Mouse (Mus musculus): Measurements from ENCODE around the gene Pon1.
"Not testable (repeated sequence)": the region's sequence is repeated elsewhere in the genome, so short reads cannot be mapped to it uniquely, and the experiment has no call there.

The Pon1 gene

DNA sequence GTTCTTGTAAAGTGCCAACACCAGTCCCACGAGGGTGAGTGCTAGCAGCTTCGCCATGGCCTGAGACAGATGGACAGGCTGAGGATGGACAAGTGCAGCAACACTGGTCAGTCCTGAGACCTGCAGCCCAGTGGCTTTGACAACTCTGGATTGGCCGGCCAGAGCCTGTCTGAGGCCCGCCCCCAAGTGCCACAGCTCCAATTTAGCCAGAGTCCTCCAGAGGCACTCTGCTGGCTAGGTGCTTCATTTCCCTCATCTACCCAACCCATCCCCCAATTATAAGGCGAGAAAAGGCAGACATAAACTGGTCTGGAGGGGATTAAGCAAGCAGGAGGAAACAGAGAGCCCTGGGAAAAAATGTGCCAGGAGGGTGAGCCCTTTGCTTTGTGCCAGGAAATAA, at the start of gene Pon1:
Pon1 (minus strand) TSS at position 254 of the 400 bp plus-strand sequence.
- no peak for DNase-seq (ENCODE audit: low spot score in 2 of 2)

DNA sequence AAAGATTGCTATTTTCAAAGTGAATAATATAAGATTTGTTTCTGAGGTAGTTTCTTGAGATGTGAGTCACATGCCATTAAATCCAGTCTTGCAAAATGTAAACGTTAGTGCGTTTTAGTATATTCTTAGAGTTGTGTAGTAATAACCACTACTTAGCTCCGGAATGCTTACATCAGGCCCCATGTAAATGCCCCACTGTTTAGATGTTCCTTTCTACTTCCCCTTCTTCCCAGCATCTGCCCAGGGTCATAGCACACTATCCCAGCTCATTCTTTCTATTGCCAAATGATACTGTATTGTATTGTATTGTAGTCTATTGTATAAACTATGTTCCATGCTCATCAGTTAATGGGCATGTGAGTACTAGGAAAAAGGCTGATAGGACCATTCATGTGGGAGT, 45.1 kb upstream of the Pon1 start:
- DNase-seq (ENCODE audit: low spot score in 2 of 2): no peak

DNA sequence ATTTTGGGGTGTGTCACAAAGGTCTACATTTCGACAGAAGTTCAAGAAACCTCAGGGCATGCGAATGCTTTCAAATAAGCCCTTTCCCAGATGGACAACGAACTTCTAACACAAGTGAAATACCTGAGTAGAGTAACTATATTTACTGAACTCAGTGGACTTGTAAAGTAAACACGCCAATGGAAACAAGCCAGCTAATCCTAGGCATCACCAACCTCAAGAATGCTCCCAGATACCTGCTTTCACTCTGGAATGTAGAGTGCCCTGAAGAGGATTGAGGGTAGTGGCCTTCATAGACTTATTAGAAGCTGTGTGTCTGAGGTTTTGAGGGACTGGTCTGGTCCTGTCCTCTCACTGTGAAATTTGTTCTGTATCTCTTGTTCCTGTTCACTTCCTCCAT, 43.8 kb upstream of the Pon1 start:
- no peak for DNase-seq (ENCODE audit: low spot score in 2 of 2)

DNA sequence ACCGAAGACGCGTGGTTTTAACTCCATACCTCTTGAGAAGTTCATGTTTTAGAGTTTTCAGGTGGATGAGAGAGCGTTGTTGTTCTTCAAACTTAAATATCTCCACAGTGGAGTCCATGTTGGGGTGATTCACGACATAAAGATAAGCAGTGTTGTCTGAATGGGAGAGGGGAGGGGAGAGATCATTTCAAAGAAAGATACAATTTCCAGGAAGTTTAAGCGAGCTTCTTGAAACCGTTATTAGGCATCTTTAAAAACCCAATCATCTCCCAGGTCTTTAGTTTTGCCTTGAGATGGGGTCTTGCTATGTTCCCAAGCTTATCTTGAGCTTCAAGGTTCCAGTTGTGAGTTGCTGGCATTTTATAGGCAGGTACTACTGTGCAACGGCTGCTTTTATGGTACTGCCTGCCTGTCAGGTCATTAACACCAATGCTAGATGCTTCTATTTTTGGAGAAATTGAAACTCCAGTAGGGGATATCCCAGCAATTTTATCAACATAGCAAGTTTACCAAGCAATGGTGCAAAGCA, 43.2 kb upstream of the Pon1 start:
- DNase-seq (ENCODE audit: low spot score in 2 of 2): no peak

DNA sequence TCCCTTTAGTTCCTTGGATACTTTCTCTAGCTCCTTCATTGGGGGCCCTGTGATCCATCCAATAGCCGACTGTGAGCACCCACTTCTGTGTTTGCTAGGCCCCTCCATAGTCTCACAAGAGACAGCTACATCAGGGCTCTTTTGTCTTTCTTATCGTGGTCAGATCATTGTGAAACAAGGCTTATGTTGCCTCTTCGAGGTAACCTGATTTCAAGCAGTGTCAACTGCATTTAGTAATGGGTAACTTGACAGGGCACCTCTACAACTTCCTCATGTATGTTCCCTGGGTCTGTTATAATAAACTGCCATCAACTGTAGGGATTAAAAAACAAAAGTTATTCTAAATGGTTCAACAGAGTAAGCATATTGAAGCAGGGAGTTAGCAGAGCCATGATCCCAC, 40.8 kb upstream of the Pon1 start:
- DNase-seq (ENCODE audit: low spot score in 2 of 2): no peak

DNA sequence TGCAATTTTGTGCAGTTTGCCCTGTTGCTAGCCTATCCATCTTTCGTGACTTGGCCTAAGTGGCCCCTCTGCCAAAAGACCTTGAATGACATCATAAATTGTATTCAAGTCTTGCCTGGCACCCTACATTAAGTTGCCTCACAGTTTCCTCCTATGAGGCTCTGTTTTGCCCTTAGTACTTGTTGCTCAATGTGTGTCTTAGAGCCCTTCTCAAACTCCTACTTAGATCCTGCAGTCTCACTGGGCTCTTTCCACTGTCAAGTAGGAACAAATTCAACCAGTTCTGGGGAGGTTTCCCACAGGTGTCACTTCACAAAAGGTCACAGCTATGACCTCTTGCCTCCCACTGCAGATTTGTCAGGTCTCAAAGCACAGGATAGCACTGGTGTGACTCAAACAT, 40.1 kb upstream of the Pon1 start:
- no peak for DNase-seq (ENCODE audit: low spot score in 2 of 2)

DNA sequence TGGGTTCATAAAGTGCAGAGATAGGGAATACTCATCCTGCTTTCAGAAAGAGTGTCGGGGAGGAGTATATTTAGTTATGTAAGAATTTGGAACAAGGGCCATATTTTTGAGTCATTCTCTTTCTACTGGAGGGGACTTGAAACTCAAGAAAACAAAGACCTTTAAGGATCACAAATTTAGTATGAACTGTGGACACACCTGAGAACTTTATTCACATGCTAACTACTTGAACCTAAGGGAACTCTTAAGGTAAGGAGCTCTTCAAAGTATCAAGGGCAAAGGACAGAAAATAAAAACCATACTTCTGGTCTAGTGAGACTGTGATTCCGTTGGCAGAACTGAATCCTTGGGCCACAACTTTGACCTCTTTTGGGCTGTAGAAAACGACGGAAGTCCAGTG, 38.3 kb upstream of the Pon1 start:
- no peak for DNase-seq (ENCODE audit: low spot score in 2 of 2)

DNA sequence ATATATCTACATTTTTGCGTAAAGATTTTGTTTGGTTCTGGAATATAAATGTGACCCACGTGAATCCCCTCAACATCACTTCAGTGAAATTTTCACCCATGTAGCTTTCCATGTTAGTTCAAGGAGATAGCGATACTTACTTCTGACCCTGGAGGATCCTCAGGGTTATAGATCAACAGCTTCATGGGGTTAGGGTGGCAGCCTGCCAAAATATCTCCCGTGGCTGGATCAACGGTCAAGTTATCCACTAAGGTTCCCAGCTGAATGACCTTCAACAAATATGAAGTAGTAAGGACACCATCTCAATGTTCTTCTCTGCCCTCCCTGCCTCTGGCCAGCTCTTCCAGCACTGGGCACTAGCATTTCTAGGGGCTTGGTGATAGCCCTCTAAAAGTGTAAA, 36.5 kb upstream of the Pon1 start:
- DNase-seq (ENCODE audit: low spot score in 2 of 2): no peak

DNA sequence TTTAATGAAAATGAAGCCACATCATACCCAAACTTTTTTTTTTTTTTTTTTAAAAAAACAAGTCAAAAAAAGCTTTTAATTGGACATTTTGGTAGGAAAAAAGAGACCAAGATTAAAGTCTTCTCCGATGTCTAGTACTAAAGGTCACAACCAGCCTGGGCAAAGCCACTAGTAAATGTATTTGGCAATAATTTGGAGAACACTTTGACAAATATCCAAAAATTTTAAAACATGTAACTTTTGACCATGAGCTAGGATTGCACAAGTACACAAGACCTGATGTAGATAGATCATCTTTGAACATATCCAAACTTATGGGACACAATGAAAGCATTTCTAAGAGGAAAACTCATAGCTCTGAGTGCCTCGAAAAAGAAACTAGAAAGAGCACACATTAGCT, 29.8 kb upstream of the Pon1 start:
- not testable (repeated sequence) for DNase-seq (ENCODE audit: low spot score in 2 of 2)

DNA sequence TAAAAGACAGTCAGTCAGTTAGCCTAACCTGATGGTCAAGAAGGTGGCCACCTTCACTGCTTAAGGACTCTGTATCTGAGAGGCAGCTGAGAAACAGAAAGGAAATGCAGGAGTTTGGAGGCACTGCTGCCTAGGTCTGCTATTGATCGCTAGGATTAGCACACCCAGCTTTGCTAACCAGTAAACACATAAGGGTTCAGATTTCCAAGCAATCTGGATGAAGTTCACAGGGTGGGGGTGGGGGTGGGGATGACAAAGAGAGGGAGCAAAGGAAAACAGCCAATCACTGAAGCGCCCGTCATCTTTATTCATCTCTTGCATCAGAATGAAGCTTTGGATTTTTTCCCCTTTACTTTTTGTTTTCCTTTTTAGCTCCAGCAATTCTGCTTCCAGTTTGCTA, 28.3 kb upstream of the Pon1 start:
- DNase-seq (ENCODE audit: low spot score in 2 of 2): no peak

DNA sequence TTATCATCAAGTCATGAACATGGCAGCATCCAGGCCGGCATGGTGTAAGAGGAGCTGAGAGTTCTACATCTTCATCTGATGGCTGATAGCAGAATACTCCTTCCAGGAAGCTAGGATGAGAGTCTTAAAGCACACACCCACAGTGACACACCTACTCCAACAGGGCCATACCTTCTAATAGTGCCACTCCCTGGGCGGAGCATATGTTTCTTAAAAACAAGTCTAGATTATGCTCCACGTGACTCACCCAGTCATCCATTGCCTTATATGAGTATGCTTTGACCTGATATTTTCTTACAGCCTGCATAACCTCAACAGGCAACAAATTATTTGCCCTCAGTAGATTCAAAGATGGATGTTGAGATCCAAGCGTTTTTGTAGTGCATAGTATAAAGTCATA, 24.4 kb upstream of the Pon1 start:
- no peak for DNase-seq (ENCODE audit: low spot score in 2 of 2)

DNA sequence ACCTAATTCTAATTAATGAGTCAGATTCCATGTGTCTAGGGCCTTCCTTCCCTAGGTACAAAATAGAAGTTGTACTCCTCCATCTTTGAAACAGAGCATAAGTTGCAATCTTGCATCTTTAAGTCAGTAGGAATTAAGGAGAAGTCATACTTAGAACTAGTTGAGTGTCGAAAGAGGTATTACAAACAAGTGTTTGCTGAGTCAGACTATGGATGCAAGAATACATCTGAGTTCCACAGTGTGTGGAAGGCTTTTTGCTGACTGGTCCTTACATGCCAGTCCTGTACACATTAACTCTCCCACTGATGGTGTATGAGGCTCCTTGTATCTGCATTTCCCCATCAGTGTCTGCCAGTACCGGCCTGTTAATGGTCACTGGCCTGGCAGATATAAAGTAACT, 14.1 kb upstream of the Pon1 start:
- no peak for DNase-seq (ENCODE audit: low spot score in 2 of 2)

DNA sequence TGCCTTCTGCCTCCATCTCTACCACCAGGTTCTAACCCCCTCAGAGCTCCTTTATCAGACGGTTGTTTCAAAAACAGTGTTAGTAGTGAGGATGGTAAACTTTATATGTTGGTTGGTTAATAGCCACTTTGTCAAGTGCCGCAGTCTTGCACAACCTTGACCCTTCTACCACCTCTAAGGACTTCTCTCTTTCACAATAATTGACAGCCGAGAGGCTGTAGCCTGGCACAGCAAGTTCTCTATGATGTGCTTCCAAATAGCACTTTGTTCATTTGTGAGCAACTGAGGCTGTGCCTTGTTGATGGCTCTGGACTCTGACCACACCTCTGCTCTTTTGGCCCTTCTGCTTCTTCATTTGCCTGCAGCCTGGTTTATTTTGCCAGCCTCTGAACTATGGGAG, 6.2 kb upstream of the Pon1 start:
- DNase-seq (ENCODE audit: low spot score in 2 of 2): no peak

DNA sequence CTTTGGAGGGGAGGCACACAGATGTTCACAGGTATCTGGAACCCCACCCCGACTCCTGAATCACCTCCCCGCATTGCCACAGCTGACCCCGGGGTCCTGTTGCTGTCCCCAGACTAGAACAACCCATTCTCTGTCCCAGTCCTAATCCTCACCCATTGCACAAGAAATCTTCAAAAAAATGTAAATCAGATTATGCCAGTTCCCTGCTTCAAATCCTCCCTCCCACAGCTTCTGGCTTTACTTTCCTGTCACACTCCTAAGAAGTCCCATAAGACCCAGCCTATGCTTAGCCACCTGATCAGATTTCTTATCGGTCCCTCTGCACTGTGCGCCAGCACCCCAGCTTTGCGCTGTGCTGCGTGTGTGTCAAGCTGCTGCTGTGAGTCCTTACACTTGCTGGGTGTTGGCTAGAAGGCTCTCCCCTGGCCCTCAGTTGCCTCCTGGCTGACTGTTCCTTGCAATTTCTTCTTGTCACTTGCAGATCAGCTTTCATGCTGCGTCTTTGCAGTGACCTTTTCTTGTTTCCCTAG, 5.7 kb upstream of the Pon1 start:
- DNase-seq (ENCODE audit: low spot score in 2 of 2): no peak

DNA sequence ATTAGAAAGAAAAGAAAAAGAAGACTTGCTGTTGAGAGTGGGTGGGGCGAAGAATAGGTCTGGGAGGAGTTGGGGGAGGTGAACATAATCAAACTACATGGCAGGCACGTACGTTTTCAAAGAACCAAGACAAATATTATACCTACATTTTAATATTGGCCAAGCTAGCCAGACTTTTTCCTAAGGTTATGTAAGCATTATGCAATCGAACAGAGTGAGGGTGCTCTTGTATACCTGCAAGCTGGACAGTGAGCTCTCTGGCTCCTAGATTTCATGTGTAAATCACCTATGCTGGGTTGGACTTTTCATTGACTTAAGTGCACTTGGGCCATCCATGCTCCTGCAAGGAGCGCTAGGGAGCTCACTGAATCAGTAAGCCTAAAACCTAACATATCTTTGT, 4.8 kb upstream of the Pon1 start:
- no peak for DNase-seq (ENCODE audit: low spot score in 2 of 2)

DNA sequence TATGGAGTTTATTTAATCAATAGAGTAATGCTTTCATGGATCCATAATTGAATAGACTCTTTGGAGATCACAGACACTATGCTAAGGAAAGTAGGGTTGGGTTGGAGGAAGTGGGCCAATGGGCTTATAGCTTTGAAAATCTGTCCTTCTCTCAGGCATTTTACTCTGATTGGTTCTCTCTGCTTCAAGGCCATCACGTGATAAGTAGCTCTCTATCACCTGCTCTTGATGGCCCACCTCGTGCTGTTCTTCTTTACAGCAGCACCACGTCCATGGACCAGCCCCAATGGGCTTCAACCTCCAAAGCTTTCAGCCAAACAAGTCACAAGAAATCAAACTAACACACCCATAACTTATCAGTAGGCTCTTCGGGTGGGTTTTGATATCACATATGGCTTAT, 3.0 kb downstream of the Pon1 start:
- no peak for DNase-seq (ENCODE audit: low spot score in 2 of 2)

DNA sequence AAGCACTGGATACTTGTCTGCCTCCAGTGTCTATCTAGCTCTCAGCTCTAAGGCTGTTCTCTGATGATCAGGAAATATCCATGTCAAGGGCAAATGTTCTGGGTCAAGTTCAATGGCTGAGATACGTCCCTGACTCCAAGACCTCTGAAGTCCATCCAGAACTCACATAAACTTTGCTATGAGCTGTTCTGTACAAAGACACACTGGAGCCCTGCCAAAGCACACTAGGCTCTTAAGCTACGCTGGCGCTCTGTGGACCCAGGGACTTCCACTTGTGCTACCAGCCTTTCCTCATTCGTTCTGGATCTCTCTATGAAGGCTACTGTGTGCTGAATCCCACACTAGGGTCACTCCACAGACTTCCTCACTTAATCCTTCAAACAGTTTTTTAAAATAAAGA, 4.2 kb downstream of the Pon1 start:
- DNase-seq (ENCODE audit: low spot score in 2 of 2): no peak

DNA sequence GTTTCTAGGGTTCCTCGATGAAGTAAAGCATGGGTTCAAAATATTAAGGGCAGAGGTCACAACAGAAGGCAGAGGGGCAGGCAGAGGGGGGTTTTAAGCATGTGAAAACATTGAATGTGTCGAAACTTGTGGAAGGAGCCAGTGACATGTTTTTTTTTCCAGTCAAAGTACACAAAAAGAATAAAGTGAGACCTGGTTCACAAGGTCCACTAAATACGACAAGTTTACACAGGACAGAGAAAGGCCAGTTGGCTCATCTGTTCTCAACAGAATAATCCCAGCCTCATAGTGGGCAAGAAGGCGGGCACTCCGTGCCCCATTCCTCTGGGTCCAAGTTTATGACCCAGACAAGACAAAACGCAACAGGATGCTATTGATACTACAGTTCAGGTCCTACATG, 4.8 kb downstream of the Pon1 start:
- DNase-seq (ENCODE audit: low spot score in 2 of 2): no peak

DNA sequence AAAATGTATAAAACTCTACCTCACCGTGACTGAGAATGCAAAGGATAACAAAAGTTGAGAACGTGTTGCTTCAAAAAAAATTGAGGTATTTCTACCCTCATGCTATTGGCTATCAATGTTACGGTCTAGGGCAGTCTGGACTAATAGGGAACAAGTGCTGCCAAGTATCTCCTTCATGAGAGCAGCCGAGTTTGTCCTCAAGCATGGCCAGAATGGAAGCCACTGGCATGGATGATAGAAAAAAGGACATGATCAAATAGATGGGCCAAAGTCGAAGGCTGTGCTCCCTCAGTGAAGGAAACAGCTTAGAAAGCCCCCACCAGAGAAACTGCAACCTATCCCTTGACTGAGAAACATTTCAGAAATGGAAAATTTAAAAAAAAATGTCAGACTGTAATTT, 5.7 kb downstream of the Pon1 start:
- DNase-seq (ENCODE audit: low spot score in 2 of 2): no peak

DNA sequence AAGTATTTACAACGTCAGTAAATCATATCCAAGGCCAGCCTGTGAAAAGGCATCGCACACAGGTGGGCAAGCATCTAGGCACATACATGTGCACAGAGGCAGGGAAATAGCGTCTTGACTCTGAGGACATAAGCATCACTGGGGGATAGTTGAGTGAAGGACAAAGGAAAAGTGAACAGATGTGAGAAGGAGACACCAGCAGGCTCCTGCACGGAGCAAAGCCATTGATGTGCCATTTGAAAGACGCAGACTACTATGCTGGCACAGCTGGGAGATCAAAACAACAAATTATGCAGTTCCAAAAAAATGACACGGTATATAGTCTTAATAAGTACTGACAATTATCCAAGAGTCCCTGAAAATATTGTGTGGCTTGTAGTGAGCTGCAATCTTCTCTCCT, 6.2 kb downstream of the Pon1 start:
- DNase-seq (ENCODE audit: low spot score in 2 of 2): no peak

DNA sequence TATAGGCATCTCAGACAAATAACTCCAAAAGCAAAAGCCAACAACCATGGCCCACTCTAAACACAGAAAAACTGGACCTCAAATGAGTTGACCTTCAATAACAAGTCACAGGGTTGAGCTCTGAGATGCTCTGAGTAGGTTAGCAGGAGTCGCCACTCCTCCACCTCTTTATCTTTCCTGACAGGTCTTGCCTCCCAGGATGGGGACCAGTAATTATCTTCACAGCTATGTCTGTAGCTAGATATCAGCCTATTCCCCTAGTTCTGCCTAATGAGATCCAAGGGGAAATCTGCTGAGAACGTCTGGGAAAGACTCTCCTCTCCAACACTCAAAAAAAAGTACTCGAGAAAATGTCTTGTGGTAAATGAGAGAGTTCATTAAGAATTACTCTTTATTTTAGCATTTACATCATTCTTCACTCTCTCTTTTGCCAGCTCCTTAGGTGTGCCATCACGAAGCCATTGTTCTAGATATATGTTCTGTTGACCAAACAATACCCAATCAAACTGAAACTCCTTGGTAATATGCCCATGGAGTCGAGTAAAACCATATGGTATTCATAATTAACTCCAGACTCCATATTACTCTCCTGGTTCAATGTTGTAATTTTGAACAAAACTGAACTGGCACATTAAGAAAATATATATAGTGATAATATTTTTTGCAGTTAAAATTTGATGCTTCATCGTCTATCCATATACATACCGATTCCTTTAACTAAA, 7.4 kb downstream of the Pon1 start:
- no peak for DNase-seq (ENCODE audit: low spot score in 2 of 2)

DNA sequence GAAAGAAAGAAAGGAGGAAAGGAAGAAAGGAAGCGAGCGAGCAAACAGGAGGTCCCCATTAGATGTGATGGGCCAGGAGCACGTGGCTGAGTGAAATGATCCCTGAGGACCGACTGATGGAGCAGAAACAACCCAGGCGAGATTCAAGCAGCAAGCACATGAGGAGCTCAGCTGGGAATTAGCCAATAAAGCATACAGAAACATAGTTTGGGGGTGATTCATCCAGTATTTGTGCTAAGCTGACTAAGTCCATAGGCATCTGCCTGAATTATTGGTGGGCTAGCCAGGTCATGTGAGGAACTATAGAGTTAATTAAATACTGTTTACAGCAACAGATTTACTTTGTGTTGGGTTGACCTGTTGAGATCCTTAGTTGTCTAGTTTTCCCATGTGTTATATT, 13.1 kb downstream of the Pon1 start:
- no peak for DNase-seq (ENCODE audit: low spot score in 2 of 2)

DNA sequence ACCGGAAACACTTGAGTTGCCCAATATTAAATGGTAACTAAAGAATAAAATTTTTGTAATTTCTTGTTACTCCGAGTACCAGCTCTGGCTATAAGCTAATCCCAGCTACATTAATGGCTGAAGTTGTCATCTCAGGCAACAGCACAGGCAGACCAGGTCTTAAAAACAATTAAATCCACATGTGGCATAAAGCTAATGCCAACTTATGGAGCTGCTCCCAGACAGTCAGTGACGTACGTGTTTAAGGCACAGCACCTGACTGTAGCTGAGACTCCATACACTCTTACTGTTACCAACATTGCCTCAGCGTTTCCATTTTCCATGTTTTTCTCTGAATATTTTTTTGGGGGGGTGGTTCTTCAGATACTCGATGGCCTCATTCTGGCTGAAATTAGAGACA, 14.6 kb downstream of the Pon1 start:
- no peak for DNase-seq (ENCODE audit: low spot score in 2 of 2)

All from spleen, postnatal 4 days (tissue).